Mouse (Mus musculus) heart, postnatal 14 days (tissue): ENCODE data around the gene Pdcd11. TPM values are rescaled to one million over a fixed set of nuclear protein-coding genes. Genes with fewer than 3 reads are reported as not detected.
A peak's percentile ranks its signal among the peaks of the same experiment; 100 is the strongest.

ENCODE experiments used
- DNase-seq, 2 experiments: peaks; one replicate each; pipeline ENCODE4 v3.0.0; 2021 to 2022
- intact Hi-C: fragments of 180-260 bp; cut with DNase I; formaldehyde crosslinking; loops from one replicate; pipeline ENCODE4 v1.15.1; 2025
- total RNA-seq, 2 experiments: library from RNA; stranded (reverse); gene quantifications; 2 replicates each; pipeline ENCODE4 v1.2.3; 2021

The Pdcd11 gene
- total RNA-seq, 2 experiments from 2014 or later: 11.7 to 12.3 TPM

DNA sequence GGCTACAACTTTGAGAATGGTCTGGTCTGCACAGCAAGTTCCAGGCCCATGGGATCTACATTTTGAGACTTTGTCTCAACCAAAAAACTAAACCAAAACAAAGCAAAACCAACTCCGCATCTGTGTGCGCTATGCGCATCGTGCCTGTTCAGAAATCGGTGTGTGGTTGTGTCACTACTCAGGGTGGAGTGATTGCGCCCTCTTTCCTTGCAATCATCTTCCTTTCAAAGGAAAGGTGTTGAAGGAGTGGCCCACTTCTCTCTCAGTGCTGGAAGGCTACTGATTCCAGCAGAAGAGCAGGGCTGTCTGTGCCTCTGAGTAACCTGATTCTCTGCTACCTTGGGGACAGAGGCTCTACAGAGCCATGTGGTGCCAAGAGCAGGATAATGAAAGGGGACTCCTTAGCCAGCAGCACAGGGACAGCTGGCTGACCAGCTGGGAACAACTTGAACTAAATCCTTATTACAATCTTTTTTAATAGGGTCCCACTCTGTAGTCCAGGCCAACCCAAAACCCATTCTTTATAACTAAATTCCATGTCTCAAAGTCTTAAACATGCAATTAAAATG lies 72.7 kb downstream of the Pdcd11 start:
- intact Hi-C loops: no loop called here
- no peak for DNase-seq

DNA sequence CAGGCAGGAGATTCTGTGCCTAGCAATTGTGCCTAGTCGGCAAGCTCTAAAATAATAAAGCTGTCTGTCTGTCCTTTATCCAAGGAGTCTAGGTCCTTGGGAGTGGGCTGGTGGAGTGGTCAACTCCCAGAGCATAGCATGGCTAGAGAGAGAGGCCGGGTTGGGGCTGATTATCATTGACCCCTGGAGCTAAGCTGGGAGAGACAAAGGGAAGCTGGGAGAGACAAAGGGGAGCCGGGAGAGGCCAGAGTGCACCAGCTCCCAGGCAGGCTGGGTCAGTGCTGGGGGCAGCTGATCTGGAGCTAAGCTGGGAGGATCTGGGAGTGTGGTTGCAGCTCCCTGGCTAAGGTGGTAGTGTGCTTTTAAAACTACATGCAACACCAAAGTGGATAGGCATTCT lies 76.2 kb downstream of the Pdcd11 start:
- intact Hi-C loops: no loop called here
- no peak for DNase-seq

DNA sequence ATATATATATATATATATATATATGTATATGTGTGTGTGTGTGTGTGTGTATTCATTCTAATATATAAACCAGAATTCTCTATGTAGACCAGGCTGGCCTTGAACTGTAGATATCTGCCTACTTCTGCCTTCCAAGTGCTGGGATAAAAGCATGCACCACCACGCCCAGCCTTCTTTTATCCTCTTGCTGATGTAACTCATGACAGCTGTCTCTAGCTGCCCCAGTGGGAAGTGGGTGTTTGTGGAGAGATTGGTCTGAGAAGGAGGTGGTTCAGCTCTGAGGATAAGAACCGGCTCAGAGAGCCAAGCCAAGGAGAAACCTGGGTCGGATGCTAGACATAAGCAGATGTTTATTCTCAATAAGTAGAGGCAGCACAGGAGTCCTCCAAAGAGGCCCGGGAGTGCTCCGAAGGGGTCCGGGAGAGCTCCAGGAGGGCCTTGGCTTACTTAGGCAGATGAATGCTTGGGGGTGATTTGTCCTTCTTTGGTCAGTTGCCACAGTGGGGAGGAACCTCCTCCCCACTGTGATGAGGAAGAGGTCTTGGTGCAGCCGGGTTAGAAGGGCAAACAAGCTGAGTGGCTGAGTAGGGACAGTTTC lies 77.1 kb downstream of the Pdcd11 start:
- intact Hi-C loops: no loop called here

GRCm38 (mm10) chr19:47168223-47168622 lies 77.7 kb downstream of the Pdcd11 start:
- intact Hi-C loops: no loop called here
- DNase-seq: peak; percentile 21 to 34

More for the DNA sequence above, 77.1 kb downstream of the Pdcd11 start:
- peak in 1 of 2 experiments; percentile 10 for DNase-seq

- DNase-seq: peak; percentile 83 to 91
- intact Hi-C loops: loop anchor here (1.0 kb wide), 1 partner anchor 48 kb away; no protein-coding TSS in a partner anchor
Observed at GRCm38 (mm10) chr19:47168793-47169412, 78.3 kb downstream of the Pdcd11 start.

- peak in 1 of 2 experiments; percentile 35 for DNase-seq
- intact Hi-C loops: no loop called here
Observed at GRCm38 (mm10) chr19:47174515-47174914, 83.9 kb downstream of the Pdcd11 start.

DNA sequence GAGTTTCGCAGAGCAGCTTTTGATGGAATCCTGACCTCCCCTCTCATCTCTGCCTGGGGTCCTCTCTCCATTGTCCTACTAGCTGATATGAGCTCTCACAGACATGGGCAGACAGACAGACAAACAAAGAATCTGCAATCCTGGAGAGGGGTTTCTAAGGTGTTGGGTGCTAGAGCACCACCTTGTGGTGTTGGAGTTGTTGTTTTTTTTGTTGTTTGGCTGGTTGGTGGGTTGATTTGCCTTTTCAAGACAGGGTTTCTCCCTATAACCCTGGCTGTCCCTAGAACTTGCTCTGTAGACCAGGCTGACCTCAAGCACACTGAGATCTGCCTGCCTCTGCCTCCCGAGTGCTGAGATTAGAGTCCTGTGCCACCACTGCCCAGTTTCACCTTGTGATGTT lies 84.9 kb downstream of the Pdcd11 start:
- intact Hi-C loops: loop anchor here (5.0 kb wide), 1 partner anchor 82 kb away; no protein-coding TSS in a partner anchor
- DNase-seq: no peak

- intact Hi-C loops: loop anchor here (2.0 to 5.0 kb wide), 2 partner anchors 80 to 162 kb away; no protein-coding TSS in a partner anchor
- DNase-seq: no peak
Observed at GRCm38 (mm10) chr19:47176916-47177505, 86.4 kb downstream of the Pdcd11 start.

DNA sequence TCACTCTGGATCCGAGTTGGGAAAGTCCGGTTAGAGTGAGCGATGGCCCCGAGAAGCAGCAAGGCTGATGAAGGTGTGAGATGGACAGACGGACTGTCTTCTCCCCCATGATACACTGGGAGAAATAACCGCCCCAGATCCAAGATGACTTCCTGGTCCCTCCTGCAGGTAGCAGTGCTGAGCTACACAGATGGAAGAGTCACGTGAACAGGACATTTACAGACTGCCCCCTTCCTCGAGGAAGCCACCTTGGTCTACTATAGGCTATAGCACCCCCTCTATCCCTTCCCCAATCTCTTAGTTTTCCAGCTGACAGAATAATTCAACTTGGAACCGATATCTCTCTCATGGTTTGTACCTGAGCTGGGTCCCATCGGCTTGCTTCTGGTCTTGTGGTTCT lies 87.4 kb downstream of the Pdcd11 start:
- peak; percentile 12 for DNase-seq
- intact Hi-C loops: loop anchor here (5.0 kb wide), 1 partner anchor 79 kb away; no protein-coding TSS in a partner anchor

DNA sequence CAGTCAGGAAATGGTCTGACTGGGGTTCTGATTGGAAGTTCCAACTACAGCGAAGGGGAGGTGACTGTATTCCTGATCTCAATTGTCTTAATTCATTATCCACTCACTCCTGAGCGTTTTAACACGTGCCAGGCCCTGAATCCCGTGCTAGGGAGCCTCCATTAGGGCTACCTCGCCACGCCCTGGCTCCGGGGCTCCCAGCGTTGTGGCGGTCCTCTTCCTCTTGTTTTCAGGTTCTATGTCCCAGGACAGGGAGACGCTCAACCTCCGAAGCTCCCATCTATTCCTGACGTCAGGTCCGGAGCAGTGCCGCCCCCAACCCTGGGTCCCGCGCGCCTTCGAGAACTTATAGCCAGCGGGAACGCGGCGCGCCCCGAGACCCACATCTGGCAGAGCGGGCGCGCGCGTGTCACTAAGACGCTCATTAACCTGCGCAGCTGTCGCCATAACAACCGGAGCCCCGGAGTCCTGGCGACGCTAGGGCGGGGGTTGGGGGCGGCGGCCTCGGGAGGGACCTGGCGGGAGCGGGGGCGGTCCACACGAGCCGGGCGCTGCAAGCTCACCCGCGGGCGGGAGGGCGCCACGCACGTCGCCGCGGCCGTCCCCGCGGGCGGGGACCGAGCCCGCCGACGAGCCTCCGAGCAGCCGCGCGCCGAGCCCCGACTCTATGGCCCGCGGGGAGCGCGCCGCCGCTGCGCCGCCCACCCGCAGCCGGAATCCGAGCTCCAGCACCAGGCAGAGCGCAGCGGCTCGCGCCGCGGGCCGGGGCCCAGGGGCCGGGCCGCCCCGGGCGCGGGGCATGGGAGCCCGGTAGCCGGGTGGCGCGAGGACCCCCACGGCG lies 88.1 kb downstream of the Pdcd11 start, which contains the start of gene Neurl1a:
TSS of gene Neurl1a (plus strand) at position 390 of the 841 bp plus-strand sequence.
- intact Hi-C loops: loop anchor here (5.0 kb wide), 1 partner anchor 79 kb away; no protein-coding TSS in a partner anchor
- peak; percentile 39 to 60 for DNase-seq

GRCm38 (mm10) chr19:47179272-47179809 lies 88.8 kb downstream of the Pdcd11 start:
- intact Hi-C loops: loop anchor here (5.0 kb wide), 1 partner anchor 78 kb away; no protein-coding TSS in a partner anchor
- no peak for DNase-seq

- intact Hi-C loops: no loop called here
- no peak for DNase-seq
Observed at GRCm38 (mm10) chr19:47180011-47180410, 89.4 kb downstream of the Pdcd11 start.

Other genes with a start within 250 kb of the Pdcd11 start
- not detected for gene Ina, start 76.1 kb upstream of the Pdcd11 start, total RNA-seq
- 10 to 100 TPM; 64.9 to 75.1 TPM for gene Nt5c2, start 75.6 kb upstream of the Pdcd11 start, total RNA-seq
- 1 to 10 TPM; 2.8 to 2.9 TPM for gene Pcgf6, start 39.9 kb upstream of the Pdcd11 start, total RNA-seq
- gene Taf5, start 23.0 kb upstream of the Pdcd11 start, total RNA-seq: 1 to 10 TPM; 3.6 to 3.8 TPM
- 1,000 to 10,000 TPM; 2,083 to 2,242 TPM for gene Usmg5, start 121 bp upstream of the Pdcd11 start, total RNA-seq
- gene Calhm2, start 47.5 kb downstream of the Pdcd11 start, total RNA-seq: 1 to 10 TPM; 4.1 to 5.2 TPM
- not detected for gene Calhm1, start 53.5 kb downstream of the Pdcd11 start, total RNA-seq
- not detected for gene Calhm3, start 67.0 kb downstream of the Pdcd11 start, total RNA-seq
- 1 to 10 TPM in 1 of 2 experiments, under 1 TPM in 1; 0.69 to 1.0 TPM for gene Neurl1a, start 88.1 kb downstream of the Pdcd11 start, total RNA-seq